Mouse (Mus musculus): ENCODE results near the gene Rnf144b.

GRCm38 (mm10) chr13:47080905-47081505 is 41.5 kb upstream of the Rnf144b start:
- TF ChIP-seq CTCF (IDR thresholded peaks at IDR 0.05; ENCODE audit: extremely low read depth, insufficient read depth, low read length) (no peak), POLR2A (IDR thresholded peaks at IDR 0.05; ENCODE audit: extremely low read depth, insufficient read depth, low read length) (no peak)
